Mouse (Mus musculus) liver, embryonic 14.5 days (tissue): ENCODE measurements at regions not wholly inside any gene's neighbourhood (a gene's known extent, or its start where the extent isn't known, plus 50 kb on each side); places are given as distances from the start of the nearest gene placed in this dataset.

Experiments
- ATAC-seq: fragments of 200-750 bp; cut with Nextera tagmentation; 2 replicates; pipeline ENCODE4 v1.8.0; 2017; ENCODE audit warnings: moderate number of reproducible peaks, mild to moderate bottlenecking, moderate library complexity; ENCODE audit not compliant: insufficient read depth
- DNase-seq, 3 experiments: peaks; one replicate each; pipeline ENCODE4 v3.0.0-alpha.2; 2012 to 2013; ENCODE audit warnings: low read depth in 3 of 3, low spot score in 3 of 3
- H3K27ac ChIP-seq: fragments of 300-500 bp; sonication (generic); 2 replicates; pipeline ENCODE4 v1.5.1; 2014; ENCODE audit warnings: moderate library complexity, mild to moderate bottlenecking, control low read depth, inconsistent platforms
- H3K27me3 ChIP-seq: fragments of 300-500 bp; sonication (generic); 2 replicates; pipeline ENCODE4 v1.6.1; 2014; ENCODE audit warnings: mild to moderate bottlenecking, low read length, moderate library complexity; ENCODE audit not compliant: control insufficient read depth, insufficient read depth
- H3K36me3 ChIP-seq: fragments of 300-500 bp; sonication (generic); replicated peaks from 2 replicates; pipeline ENCODE4 v1.6.1; 2014; ENCODE audit warnings: low read depth; ENCODE audit not compliant: control insufficient read depth, insufficient read depth
- H3K4me1 ChIP-seq, 2 experiments: fragments of 200-500 bp in 1 of 2; fragments of 300-500 bp in 1 of 2; sonication (generic) in 1 of 2; replicated peaks; 2 replicates each; pipeline ENCODE4 v1.6.1; 2012 to 2014; ENCODE audit warnings: antibody characterized with exemption in 1 of 2, inconsistent platforms in 1 of 2, low read length in 1 of 2; ENCODE audit not compliant: control insufficient read depth in 2 of 2, insufficient read depth in 2 of 2
- H3K4me2 ChIP-seq: fragments of 300-500 bp; sonication (generic); 2 replicates; pipeline ENCODE4 v1.6.1; 2014; ENCODE audit warnings: low read depth, mild to moderate bottlenecking, control low read depth, moderate library complexity
- H3K4me3 ChIP-seq, 2 experiments: fragments of 200-500 bp in 1 of 2; fragments of 300-500 bp in 1 of 2; sonication (generic) in 1 of 2; 2 replicates each; pipeline ENCODE4 v1.5.1; 2012 to 2014; ENCODE audit warnings: low read depth in 2 of 2, low read length in 2 of 2, mild to moderate bottlenecking in 2 of 2, control low read depth in 1 of 2, inconsistent platforms in 1 of 2, moderate library complexity in 1 of 2; ENCODE audit not compliant: insufficient read depth in 1 of 2
- H3K9ac ChIP-seq: fragments of 300-500 bp; sonication (generic); replicated peaks from 2 replicates; pipeline ENCODE4 v1.6.1; 2014; ENCODE audit warnings: mild to moderate bottlenecking, control low read depth, moderate library complexity
- H3K9me3 ChIP-seq: fragments of 300-500 bp; sonication (generic); 2 replicates; pipeline ENCODE4 v1.6.1; 2016; ENCODE audit warnings: low read length, mixed read lengths; ENCODE audit not compliant: control insufficient read depth
- CTCF ChIP-seq: IDR thresholded peaks from 2 replicates; pipeline ENCODE4 v1.5.1; 2016; ENCODE audit warnings: antibody characterized with exemption, low read depth, control low read depth
- EP300 ChIP-seq: IDR thresholded peaks from 2 replicates; pipeline ENCODE4 v1.6.1; 2016; ENCODE audit warnings: antibody characterized with exemption, low read depth
- WGBS: fragments of 180-500 bp; shearing (Covaris S2); extraction: QIAGEN DNeasy Blood & Tissue Kit; methylation state at CpG from one replicate; pipeline ENCODE4 v1.1.7; 2014; ENCODE audit not compliant: insufficient replicate concordance; 5-methylcytosine and 5-hydroxymethylcytosine counted together

DNA sequence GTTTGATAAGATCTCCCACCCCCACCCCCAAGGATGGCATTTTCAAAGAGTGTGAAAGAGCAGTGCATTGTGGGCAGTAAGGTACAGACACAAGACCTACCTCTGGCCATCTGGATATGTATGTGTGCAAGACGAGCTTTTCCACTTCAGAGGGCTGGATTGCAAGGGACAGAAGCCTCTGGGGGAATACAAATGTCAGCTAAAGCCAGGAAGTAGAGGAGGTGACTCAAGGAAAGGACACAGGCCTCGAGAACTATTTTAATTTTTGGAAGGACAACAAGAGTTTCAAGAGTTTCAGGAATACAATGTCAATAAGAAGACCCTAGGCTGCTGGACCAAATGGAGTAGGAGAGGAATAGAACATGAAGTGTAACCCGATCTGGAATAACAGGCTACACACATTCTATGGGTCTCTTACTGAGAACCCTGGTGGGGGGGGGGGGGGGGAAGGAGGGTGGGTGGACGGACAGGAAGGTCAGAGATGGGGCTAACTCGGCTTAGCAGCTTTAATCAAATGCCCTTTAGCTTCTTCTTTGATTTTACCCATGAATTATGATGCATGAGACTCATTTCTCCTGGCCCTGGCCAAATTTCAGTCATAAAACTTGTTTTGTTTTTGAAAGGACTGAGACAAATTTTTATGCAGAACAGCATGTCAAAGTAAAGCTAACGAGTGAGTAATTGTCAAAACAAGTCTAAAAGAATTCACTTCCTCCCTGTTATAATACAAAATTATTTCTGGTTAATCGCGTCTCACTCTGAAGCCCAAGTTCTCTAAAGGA, 91.4 kb upstream of the Cpsf6 start:
- no peak for DNase-seq
- Histone ChIP-seq H3K9ac (no peak overlapping the region), H3K4me3 (no peak overlapping the region), H3K27me3 (no peaks in the 10 kb centered on the region), H3K4me2 (no peak overlapping the region), H3K9me3 (no peaks in the 10 kb centered on the region), H3K36me3 (no peaks in the 10 kb centered on the region), H3K27ac (no peak overlapping the region), H3K4me1 (peaks cover 0 to 10% of the 10 kb centered on the region in 2 experiments; a peak in 2 of 4 replicates)
- ATAC-seq = no peak
- no peak for TF ChIP-seq CTCF
- WGBS = 35% methylated on average over 8 of the region's 8 CpGs

- DNase-seq = no peak
- Histone ChIP-seq H3K4me3 (no peak overlapping the region), H3K27ac (no peak overlapping the region), H3K27me3 (no peaks in the 10 kb centered on the region), H3K36me3 (no peaks in the 10 kb centered on the region), H3K9me3 (no peaks in the 10 kb centered on the region), H3K4me1 (peaks cover 0 to 10% of the 10 kb centered on the region in 2 experiments; a peak in 2 of 4 replicates), H3K9ac (no peak overlapping the region), H3K4me2 (no peak overlapping the region)
- WGBS = 35% methylated on average over 2 of the region's 2 CpGs
- no peak for TF ChIP-seq CTCF
- no peak for TF ChIP-seq EP300
- no peak for ATAC-seq
These were observed 90.7 kb upstream of the Cpsf6 start for GRCm38 (mm10) chr10:117470481-117470880.

- no peak overlapping the region for H3K4me3 ChIP-seq
- 70% methylated on average over 3 of the region's 3 CpGs for WGBS
- ATAC-seq = no peak
These were observed 89.8 kb upstream of the Cpsf6 start for GRCm38 (mm10) chr10:117469573-117470090.

DNA sequence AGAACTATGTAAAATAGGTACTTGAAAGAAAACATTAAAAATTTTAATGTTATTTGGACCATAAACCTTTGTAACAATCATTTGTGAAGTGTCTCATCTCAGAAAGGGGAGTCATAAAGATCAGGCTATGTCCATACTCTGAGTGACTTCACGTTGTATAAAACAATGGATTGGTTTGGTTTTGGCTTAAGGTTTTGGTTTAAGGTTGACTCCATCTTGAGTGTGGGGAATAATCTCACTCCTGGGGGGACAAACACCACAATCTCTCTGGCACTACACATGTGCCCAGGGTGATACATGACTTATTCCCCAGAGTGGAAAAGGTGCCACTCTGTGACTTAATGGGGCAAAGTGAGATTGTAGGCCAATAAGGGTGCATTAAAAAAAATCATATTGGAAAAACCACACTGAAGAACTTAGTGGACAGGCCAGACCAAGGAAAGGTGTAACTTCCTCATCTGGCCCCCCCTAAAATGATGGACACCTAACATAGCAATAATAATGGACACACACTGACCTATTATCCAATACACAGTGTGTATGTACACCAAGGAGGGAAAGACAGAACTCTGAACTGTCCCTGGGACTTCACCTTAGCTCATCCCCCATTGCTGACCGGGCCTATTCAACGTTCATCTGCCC, 89.2 kb upstream of the Cpsf6 start:
- no peak overlapping the region for H3K27ac ChIP-seq
- no peak for DNase-seq
- H3K4me2 ChIP-seq = no peak overlapping the region
- peaks cover 0 to 10% of the 10 kb centered on the region in 2 experiments; a peak in 2 of 4 replicates for H3K4me1 ChIP-seq
- no peaks in the 10 kb centered on the region for H3K27me3 ChIP-seq
- TF ChIP-seq CTCF (no peak), EP300 (no peak)
- no peaks in the 10 kb centered on the region for H3K36me3 ChIP-seq
- ATAC-seq = no peak
- no peaks in the 10 kb centered on the region for H3K9me3 ChIP-seq
- H3K9ac ChIP-seq = no peak overlapping the region
- WGBS = 71% methylated on average over 3 of the region's 3 CpGs
- no peak overlapping the region for H3K4me3 ChIP-seq

More at GRCm38 (mm10) chr10:117469573-117470090, 89.8 kb upstream of the Cpsf6 start:
- peaks cover 0 to 10% of the 10 kb centered on the region in 2 experiments; a peak in 2 of 4 replicates for H3K4me1 ChIP-seq
- H3K9me3 ChIP-seq = no peaks in the 10 kb centered on the region
- no peaks in the 10 kb centered on the region for H3K27me3 ChIP-seq
- H3K4me2 ChIP-seq = no peak overlapping the region
- DNase-seq = no peak
- TF ChIP-seq CTCF = no peak
- TF ChIP-seq EP300 = no peak
- H3K27ac ChIP-seq = no peak overlapping the region
- no peaks in the 10 kb centered on the region for H3K36me3 ChIP-seq
- no peak overlapping the region for H3K9ac ChIP-seq

DNA sequence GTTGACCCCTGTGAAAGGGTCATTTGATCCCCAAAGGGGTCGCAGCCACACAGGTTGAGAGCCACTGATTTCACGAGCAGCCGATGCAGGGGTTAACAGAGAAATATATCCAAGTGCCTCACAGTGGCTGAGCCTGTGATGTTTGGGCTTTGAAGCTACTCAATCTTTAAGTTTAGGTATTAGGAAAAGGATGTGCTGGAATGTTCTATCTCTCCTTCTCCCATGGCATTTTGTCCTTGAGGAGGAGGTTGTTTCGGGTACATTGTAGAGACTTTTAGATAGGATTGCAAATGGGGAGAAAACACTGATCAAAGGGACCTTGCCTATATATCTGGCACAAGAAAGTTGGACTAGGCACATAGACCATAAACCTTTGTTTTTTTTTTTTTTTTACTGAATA, 88.6 kb upstream of the Cpsf6 start:
- Histone ChIP-seq H3K4me2 (no peak overlapping the region), H3K27ac (no peak overlapping the region), H3K9me3 (no peaks in the 10 kb centered on the region), H3K4me1 (peaks cover 0 to 10% of the 10 kb centered on the region in 2 experiments; a peak in 2 of 4 replicates), H3K36me3 (no peaks in the 10 kb centered on the region), H3K9ac (no peak overlapping the region), H3K27me3 (no peaks in the 10 kb centered on the region), H3K4me3 (no peak overlapping the region)
- TF ChIP-seq CTCF (no peak), EP300 (no peak)
- DNase-seq = no peak
- 79% methylated on average over 4 of the region's 4 CpGs for WGBS
- no peak for ATAC-seq
